In the genomic region with DNA sequence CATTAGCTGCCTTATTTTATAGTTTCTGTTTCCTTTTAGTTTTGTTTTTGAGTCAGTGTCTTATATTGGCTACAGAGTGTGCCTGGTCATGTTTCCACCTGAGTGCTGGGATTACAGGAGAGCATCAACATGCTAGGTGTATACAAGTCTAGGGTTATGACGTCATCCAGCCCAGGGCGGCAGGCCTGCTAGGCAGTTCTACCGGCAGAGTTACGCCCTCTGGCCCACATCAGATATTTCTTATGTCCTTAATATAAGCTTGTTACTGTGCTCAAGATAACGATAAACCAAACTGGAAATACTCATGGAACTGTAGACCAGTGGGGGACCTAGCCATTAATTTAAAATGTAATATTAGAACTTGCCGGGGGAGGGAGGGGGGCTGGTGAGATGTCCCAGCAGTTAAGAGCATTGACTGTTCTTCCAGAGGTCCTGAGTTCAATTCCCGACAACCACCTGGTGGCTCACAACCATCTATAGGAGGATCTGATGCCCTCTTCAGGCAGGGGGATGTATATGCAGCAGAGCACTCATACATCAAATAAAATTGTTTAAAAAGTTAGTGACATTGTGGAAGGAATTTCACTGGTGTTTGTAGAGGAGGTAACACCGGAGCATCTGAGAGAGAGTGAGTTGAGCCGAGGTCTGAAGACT, we compare ENCODE assay signal across 8 mouse cellular contexts. TPM values are rescaled to one million over a fixed set of nuclear protein-coding genes. Genes with fewer than 3 reads are reported as not detected.
A peak's percentile ranks its signal among the peaks of the same experiment; 100 is the strongest.
DNase-seq lines count a peak whose midpoint lies in the region; ATAC-seq and TF ChIP-seq lines count a peak whose summit lies in the region.

No protein-coding gene starts in this region.

- H3K27ac ChIP-seq in lung, embryonic 16.5 days (ENCODE audit: low read length), result no peak overlapping the region
- no peak overlapping the region for H3K27ac ChIP-seq in cortical plate, adult 2 months (ENCODE audit: insufficient read depth, low read length)
- no peak overlapping the region for H3K27ac ChIP-seq in hindbrain, postnatal 0 days
- no peak overlapping the region for H3K27ac ChIP-seq in midbrain, embryonic 15.5 days

- no peaks in the 10 kb centered on the region for H3K9me3 ChIP-seq in lung, embryonic 16.5 days (ENCODE audit: control insufficient read depth, low read length)
- H3K9me3 ChIP-seq in hindbrain, postnatal 0 days (ENCODE audit: low read length), result no peaks in the 10 kb centered on the region
- no peaks in the 10 kb centered on the region for H3K9me3 ChIP-seq in midbrain, embryonic 15.5 days

- H3K9ac ChIP-seq in lung, embryonic 16.5 days (ENCODE audit: low read length), result peak overlapping the region; percentile 72
- H3K9ac ChIP-seq in hindbrain, postnatal 0 days (replicated peaks; ENCODE audit: low read length), result peak overlapping the region; percentile 69; the same call in 1 of the 2 replicates
- H3K9ac ChIP-seq in midbrain, embryonic 15.5 days, result no peak overlapping the region

- H3K4me3 ChIP-seq in lung, embryonic 16.5 days (ENCODE audit: low read length), result peak overlapping the region; percentile 63
- H3K4me3 ChIP-seq in cortical plate, adult 2 months (ENCODE audit: insufficient read depth, low read length), result no peak overlapping the region; the same call in 1 of the 2 replicates
- H3K4me3 ChIP-seq in hindbrain, postnatal 0 days (ENCODE audit: low read length), result peak overlapping the region; percentile 53; the same call in 1 of the 2 replicates
- H3K4me3 ChIP-seq in midbrain, embryonic 15.5 days, result peak overlapping the region; percentile 65

- peak; percentile 23; the same call in 1 of the 2 replicates for ATAC-seq in lung, embryonic 16.5 days (ENCODE audit: low read depth)
- no peak for ATAC-seq in hindbrain, postnatal 0 days
- peak; percentile 41; the same call in 1 of the 2 replicates for ATAC-seq in midbrain, embryonic 15.5 days (replicated peaks)

- no peaks in the 10 kb centered on the region for H3K27me3 ChIP-seq in lung, embryonic 16.5 days (ENCODE audit: control insufficient read depth, insufficient read depth, low read depth, low read length)
- H3K27me3 ChIP-seq in hindbrain, postnatal 0 days (ENCODE audit: insufficient read depth, low read length), result no peaks in the 10 kb centered on the region
- no peaks in the 10 kb centered on the region for H3K27me3 ChIP-seq in midbrain, embryonic 15.5 days (replicated peaks)

- no peaks in the 10 kb centered on the region for H3K36me3 ChIP-seq in lung, embryonic 16.5 days (ENCODE audit: control insufficient read depth, insufficient read depth, low read length)
- H3K36me3 ChIP-seq in hindbrain, postnatal 0 days (ENCODE audit: insufficient read depth, low read length), result no peaks in the 10 kb centered on the region
- no peaks in the 10 kb centered on the region for H3K36me3 ChIP-seq in midbrain, embryonic 15.5 days (replicated peaks)

- H3K4me1 ChIP-seq in lung, embryonic 16.5 days (replicated peaks; ENCODE audit: control insufficient read depth, insufficient read depth, low read length), result peaks cover 9% of the 10 kb centered on the region
- H3K4me1 ChIP-seq in cortical plate, adult 2 months (ENCODE audit: control insufficient read depth, insufficient read depth, low read length), result no peaks in the 10 kb centered on the region
- H3K4me1 ChIP-seq in hindbrain, postnatal 0 days (ENCODE audit: insufficient read depth, low read length), result 0 out of 2 replicates have a peak, but pooled peaks cover 7% of the 10 kb centered on the region
- peaks cover 11% of the 10 kb centered on the region for H3K4me1 ChIP-seq in midbrain, embryonic 15.5 days

- 45% methylated on average over 9 of the region's 9 CpGs for WGBS in lung, embryonic 16.5 days
- 66% methylated on average over 9 of the region's 9 CpGs for WGBS in hindbrain, postnatal 0 days
- 67% methylated on average over 9 of the region's 9 CpGs for WGBS in midbrain, embryonic 15.5 days

- H3K4me2 ChIP-seq in lung, embryonic 16.5 days (ENCODE audit: low read depth, low read length), result peak overlapping the region; percentile 66
- peak overlapping the region; percentile 98 for H3K4me2 ChIP-seq in hindbrain, postnatal 0 days (ENCODE audit: low read depth, low read length)
- peak overlapping the region; percentile 98 for H3K4me2 ChIP-seq in midbrain, embryonic 15.5 days

- no peak for DNase-seq in lung, postnatal 25 days (ENCODE audit: low spot score)
- no peak for DNase-seq in hindbrain, postnatal 0 days (ENCODE audit: low spot score)
- DNase-seq in right cerebral cortex, postnatal 10 days (ENCODE audit: low spot score in 2 of 2), result no peak
- DNase-seq in frontal cortex, postnatal 25 days (ENCODE audit: low spot score in 2 of 2), result no peak
- DNase-seq in layer of hippocampus, adult 11-12 months (ENCODE audit: low spot score), result no peak

- TF ChIP-seq POLR2A in cortical plate, adult 2 months (IDR thresholded peaks at IDR 0.05; ENCODE audit: extremely low read depth, insufficient read depth, low read length), result no peak

- TF ChIP-seq CTCF in cortical plate, adult 2 months (IDR thresholded peaks at IDR 0.05; ENCODE audit: extremely low read depth, insufficient read depth, low read length), result 0 out of 2 replicates have a peak, but pooled peaks have one; percentile 14
- TF ChIP-seq CTCF in hindbrain, postnatal 0 days (IDR thresholded peaks at IDR 0.05; ENCODE audit: low read depth), result peak; percentile 37; the same call in 1 of the 2 replicates

RNA-seq across cellular contexts. Expression of gene Fanci, which starts 1.3 kb away (rescaled TPM):
- polyA plus RNA-seq in lung, embryonic 16.5 days (2015; fragmentation: Nextera tagmentation; extraction: Ambion mirVana), result 12.8 and 13.7 TPM in 2 replicates
- polyA plus RNA-seq in cortical plate, adult 2 months (2012; rRNA removed), result 0.42 and 0.73 TPM in 2 replicates
- 2.9 and 3.5 TPM in 2 replicates for total RNA-seq in hindbrain, postnatal 0 days (2014; rRNA removed)
- 1.9 and 2.4 TPM in 2 replicates for polyA plus RNA-seq in hindbrain, postnatal 0 days (2015; fragmentation: Nextera tagmentation; extraction: Ambion mirVana)
- polyA plus RNA-seq in midbrain, embryonic 15.5 days (2015; fragmentation: Nextera tagmentation; extraction: Ambion mirVana), result 1.9 and 2.1 TPM in 2 replicates

RNA-seq across cellular contexts. Expression of gene Rlbp1, which starts 6.1 kb away (rescaled TPM):
- 0.40 and 0.49 TPM in 2 replicates for polyA plus RNA-seq in lung, embryonic 16.5 days (2015; fragmentation: Nextera tagmentation; extraction: Ambion mirVana)
- 28.1 and 33.4 TPM in 2 replicates for polyA plus RNA-seq in cortical plate, adult 2 months (2012; rRNA removed)
- 25.3 and 32.3 TPM in 2 replicates for total RNA-seq in hindbrain, postnatal 0 days (2014; rRNA removed)
- 21.2 and 21.9 TPM in 2 replicates for polyA plus RNA-seq in hindbrain, postnatal 0 days (2015; fragmentation: Nextera tagmentation; extraction: Ambion mirVana)
- 9.5 and 11.7 TPM in 2 replicates for polyA plus RNA-seq in midbrain, embryonic 15.5 days (2015; fragmentation: Nextera tagmentation; extraction: Ambion mirVana)
